Mouse (Mus musculus) right cerebral cortex, adult 2 months (tissue): ENCODE data around the gene Spred1.
A peak's percentile ranks its signal among the peaks of the same experiment; 100 is the strongest.

ENCODE experiments used
- DNase-seq, 2 experiments: peaks; one replicate each; pipeline ENCODE4 v3.0.0; 2021 to 2022; ENCODE audit warnings: low spot score in 2 of 2

Gene Spred1

DNA sequence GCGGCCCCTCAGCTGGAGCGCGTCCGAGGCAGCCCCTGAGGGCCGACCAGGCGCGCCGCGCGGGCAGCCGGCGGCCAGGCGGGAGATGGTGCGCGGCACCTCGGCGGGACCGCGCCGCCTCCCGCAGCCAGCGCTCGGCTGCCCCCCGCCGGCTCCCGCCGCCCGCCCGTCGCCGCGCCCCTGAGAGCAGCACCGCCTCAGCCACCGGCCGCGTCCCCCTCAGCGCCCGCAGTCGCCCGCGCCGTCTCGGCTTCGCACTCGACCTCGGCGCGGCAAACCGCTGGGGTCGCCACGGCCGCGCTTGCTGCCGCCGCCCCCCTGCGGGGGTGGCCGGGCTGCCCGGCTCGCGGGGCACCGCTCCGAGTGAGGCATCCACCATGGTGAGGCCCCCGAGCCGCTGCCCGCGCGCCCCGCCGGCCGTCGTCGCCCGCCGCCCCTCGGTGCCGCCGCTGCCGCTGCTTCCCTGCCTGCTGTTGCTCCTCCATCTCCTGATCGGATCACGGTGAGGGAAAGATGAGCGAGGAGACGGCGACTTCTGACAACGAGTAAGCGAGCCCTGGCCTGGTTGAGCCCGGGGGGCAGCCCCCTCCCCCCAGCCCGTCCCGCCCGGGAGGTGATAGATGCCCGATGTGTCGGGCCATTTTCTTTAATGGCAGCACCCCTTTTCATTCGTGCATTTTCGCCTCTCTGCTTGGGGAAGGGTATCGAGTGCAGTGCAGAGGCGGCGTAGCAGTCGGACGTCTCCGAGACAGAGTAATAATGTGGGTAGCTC lies at the start of gene Spred1:
Spred1 (plus strand) TSS at position 163 of the 772 bp plus-strand sequence.
- peak; percentile 26 to 27 for DNase-seq

DNA sequence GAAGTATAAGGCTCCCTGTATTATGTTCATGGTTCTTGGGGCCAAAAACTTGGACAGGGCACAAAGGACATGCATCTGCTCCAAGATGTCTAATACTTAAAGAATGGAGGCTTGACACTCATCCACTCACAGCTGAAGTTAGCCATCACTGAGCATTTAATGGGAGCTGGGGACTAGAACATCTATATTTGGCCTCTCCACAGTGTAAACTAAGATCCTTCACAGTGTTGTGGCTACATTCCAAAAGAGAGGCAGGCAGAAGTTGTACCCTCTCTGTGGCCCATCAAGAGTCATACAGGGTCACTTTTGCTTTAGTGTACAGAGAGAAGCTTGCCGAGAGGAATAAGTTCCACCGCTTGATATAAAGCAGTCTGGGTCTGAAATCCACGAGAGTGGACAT lies 49.6 kb upstream of the Spred1 start:
- DNase-seq, result no peak

DNA sequence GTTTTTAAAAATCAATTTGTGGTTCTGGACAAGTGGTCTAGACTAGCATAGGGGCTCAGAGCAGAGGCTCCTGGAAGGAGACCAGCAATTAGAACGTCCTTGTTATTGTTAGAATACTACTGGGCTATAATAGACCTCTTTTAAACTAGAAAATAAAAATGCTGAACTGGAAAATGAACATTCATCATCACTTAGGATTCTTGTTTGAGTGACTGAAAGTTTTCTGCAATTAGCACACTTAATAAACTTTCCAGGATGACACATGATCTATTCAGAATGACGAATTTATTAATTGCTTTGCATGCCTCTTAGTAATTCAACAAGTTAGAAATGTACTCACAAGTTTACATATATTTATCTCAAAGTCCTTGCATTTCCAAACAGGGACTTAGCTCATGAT lies 42.5 kb upstream of the Spred1 start:
- DNase-seq, result no peak

DNA sequence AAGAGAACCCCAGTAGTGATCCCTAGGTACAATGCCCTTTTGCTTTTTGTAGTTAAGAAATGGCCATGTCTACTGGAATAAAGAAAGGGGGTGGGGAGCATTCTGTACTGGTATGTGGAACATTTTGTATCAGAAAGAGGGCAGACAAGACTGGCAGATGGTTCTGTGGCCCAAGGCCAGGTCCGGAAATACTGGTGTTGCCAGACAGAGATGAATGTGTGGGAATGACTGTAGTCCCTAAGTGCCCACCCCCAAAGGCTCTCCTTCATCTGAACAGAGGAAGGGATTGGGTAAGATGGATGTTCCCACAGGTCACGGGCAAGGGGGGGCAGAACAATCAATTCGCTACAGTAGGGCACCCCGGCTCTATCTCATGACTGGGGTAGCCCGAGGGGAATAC lies 41.6 kb upstream of the Spred1 start:
- DNase-seq, result no peak

DNA sequence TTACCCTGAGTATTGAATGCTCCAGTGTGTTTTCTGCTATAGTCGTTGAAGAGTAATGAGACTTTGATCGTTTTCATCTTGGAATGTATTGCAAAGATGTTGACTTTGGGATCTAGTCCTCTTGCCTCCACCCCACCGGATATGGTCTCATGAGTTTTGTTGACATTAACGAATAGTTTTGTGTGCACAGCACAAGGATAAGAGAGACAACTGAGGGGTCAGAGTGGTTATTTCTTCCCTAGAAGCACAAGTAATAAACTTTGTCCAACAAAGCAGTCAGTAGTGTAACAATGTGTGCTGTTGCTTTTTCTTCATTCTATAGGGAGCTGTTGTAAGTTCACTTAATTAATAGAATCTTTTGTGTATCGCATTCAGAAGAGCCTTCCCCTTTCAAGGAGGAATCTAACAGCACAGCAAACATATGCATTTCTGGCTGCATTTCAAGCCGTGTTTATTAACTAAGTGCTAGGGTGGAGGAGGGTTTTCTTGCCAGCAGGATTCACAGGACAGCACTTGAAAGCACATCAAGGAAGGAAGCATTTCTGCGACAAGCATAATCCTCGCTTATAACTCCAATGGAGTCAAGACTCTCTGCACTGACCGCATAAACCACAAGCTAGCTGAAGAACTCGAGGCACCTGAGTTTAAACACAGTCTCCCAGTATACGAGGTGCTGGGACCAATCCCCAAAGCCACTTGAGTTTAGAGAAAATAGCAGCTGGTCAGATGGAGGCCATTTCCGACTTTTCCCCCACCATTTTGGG lies 35.0 kb upstream of the Spred1 start:
- no peak for DNase-seq

DNA sequence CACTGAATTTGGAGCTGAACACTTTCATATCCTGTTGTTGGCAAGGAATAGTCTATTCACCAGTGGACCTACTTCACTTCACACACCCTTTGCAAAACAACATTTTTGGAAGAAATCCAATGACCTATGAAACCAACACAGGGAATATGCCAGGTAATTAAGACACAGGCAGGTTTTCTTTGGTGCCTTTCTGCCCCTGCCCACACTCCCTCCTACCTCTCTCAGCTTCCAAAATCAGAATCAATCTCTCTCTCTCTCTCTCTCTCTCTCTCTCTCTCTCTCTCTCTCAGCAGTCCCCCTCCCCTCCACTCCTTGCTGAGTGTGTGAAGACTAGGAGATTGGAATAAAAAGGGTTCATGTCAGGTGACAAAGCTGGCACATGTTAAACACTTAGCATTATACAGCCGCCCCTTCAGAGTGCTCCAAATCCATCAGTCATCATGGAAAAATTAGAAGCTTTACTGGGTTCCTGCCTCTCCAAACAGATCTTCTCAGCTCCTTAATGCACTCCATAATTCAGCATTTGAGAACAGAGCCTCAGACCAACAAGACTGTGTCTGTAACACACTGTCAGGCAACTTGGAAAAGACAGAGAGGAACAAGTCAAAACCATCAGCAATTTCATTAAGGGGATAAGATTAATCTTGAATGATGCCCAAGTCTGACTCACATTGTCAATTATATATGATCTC lies 34.3 kb upstream of the Spred1 start:
- no peak for DNase-seq

DNA sequence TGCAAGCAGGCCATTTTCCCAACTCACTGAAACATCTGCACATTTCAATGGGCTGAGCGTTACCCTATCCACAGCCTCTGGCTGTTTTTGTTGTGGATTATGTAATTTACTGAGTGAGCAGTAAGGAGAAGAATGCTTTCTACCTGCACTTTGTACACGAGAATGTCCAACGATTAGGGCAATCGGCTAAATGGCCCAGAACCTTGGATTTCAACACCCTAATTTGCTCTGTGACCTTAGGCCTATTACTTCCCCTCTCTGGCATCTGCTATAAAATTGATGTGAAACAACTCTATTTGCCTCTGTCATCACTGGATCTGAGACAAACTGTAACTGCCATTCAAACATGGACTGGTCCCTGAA lies 33.7 kb upstream of the Spred1 start:
- DNase-seq, result no peak

DNA sequence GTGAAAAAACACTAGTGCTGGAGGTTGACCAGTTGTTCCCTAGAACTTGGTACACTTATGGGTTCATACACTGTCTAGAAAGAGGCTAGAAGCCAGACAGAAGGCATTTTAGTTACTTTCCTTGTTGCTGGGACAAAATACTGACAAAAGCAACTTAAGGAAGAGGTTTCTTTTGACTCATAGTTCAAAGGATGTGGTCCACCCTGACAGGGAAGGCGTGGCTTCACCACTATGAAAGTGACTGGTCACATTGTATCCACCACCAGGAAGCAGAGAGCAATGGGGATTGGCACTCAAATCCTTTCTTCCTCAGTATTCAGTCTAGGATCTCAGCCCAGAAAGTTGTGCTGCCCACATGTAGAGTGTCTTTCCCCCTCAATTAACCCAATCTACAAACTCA lies 31.7 kb upstream of the Spred1 start:
- no peak for DNase-seq

DNA sequence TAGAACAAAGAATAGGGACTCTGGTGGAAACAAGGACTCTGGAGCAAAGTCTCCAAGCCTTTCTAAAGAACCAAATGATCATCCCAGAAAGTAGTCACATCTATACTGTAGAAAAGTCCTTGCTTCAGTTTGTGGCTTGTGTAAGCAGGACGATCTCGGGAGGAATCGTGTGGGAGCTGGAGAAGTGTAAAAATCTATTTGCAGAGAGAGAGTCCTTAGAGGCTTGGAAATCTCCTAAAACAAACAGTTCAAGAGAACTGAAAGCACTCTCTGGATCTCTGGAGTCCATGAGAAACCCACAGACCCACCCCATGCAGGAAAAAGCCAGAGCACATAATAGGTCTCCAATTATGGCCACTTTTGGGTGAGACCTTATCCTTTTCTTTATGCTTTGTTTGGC lies 31.1 kb upstream of the Spred1 start:
- DNase-seq, result no peak

DNA sequence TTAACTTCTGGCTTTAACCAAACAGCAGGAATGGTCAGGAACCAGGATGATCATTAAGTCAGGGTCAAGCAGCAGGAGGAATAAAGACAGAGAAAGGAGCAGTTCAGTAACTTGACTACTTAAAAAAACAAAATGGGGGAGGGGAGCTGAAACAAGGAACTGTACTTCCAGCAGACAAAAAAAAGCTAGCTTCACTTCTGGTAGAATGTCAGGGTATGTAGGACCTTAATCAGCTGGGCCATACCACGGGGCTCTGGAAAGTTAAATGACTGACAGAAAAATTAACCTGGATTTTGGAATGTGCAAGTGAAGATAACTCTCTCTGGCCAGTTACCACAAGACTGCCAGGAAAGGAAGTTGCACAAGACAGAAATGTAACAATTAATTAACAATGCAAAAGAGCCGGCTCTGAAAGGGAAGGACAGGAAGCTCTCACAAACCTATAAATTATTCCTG lies 28.2 kb upstream of the Spred1 start:
- DNase-seq, result no peak

DNA sequence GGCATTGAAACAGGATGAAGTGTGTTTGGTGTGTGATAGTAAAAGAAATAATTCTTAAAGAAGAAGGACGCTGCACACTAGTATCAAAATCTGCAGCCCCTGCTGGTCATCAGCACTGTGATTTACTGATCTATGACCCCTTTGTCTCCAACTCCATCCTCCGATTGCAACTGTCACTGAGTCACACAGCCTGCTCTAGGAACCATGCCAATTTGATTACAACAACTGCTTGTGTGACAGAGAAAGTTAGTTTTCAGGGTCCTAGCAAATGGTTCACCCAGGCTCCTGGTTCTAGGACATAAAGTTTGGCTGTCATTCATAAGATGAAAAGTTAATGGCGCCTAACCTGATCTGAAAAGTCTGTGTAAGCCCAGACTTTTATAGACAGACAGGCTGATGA lies 25.7 kb upstream of the Spred1 start:
- no peak for DNase-seq

DNA sequence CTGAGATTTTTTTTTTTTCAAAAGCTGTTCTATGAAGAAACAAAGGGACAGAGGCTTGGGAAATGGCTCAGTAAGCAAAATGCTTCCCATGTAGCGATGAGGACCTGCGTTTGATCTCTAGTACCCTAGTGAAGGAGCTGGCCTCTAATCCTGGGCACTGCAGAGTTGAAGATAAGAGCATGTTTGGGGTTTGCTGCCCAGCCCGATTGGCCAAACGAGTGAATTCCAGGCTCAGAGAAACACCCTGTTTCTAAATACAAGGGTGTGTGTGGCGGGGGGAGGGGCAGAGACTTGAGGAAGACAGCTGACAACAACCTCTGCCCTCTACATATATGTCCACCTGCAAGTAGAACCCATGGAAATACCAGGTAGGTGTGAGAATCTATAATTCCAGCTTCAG lies 23.9 kb upstream of the Spred1 start:
- no peak for DNase-seq

DNA sequence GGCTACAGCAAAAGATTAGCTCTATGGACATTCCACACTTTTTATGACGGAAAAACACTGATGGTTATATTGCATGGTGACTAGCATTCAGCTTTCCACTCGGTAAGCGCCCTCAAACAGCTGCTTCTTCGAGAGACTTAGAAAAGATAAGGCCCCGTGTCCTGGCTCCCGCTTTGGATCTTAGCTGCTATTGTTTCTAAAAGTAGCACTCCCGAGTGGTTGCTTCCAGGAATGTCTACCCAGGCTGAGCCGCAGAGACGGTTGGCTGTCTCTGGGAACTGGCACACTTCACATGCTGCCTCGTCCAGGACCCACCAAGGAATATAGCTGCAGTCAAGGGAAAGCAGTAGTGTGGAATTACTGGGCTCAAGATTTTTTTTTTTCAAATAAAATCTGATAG lies 21.9 kb upstream of the Spred1 start:
- DNase-seq, result no peak

DNA sequence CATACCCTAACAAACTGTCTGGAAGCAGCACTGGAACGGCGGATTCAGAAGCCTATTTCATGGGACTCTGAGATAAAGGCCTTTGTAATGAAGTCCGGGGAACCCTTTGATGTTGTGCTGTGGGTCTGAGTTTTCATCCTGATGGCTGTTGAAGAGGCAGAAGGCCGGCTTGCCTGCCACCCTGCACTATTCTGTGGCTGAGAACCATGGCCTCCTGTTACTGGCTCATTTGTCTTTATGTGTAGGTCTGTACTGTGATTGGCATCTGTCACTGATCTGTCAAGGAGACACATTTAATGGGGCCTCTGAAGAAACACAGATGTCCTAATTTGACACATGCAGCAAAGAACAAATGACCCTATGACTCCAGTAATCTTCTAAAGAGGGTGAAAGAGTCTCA lies 17.7 kb upstream of the Spred1 start:
- DNase-seq, result no peak

DNA sequence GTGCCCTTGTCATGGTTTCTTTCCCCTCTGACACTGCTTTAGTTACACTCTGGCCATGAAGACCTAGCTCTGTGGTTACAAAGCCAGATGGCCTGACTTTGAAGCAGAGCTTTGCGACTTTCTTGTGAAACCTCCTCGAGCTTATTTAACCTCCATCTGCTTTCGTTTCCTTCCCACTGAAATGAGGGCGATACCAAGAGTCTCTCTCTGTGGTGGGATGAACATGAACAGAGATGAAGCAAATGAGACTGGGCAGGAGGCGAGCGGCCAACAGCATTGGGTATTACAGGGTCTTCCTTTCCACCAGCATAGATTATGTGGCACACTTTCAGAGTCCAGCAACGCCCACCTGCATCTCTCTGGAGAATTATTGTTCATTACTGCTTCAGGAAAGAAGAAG lies 15.8 kb upstream of the Spred1 start:
- DNase-seq, result no peak

DNA sequence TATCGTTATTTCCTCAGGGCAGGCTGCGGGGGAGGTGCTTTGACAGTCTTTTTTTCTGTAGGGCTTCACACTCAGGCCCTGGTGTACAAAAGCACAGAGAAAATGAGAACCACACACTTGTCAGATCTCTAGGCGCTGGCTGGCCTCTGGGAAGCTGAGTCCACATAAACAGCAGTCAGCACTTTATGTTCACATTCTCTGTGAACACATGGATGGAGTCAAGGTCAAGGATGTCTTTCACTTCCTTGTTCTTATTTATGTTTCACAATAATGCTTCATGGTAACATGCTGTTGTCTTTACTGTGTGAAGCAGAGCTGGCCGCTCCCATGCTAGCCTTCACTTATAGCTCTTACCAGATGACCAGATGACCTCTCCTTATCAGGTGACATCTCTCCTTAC lies 13.1 kb upstream of the Spred1 start:
- DNase-seq, result no peak

DNA sequence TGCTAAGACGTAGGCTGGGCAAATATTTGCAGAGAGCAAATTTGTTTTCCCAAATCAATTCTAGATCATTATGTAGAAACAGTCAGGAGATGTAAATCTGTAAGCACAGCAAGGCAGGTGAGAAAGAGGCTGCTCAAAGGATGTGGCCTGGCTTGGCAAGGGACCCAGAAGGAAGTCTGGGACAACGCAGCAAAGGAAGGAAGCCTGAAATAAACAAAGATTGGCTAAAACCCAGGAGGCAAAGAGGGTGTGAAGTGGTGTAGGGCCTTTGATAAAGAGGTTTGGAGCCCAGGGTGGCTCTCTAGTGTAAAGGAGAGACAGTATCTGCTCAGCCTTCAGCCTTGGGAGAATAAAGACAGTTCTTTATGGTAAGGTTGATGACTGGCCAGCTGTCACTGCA lies 11.9 kb upstream of the Spred1 start:
- no peak for DNase-seq

DNA sequence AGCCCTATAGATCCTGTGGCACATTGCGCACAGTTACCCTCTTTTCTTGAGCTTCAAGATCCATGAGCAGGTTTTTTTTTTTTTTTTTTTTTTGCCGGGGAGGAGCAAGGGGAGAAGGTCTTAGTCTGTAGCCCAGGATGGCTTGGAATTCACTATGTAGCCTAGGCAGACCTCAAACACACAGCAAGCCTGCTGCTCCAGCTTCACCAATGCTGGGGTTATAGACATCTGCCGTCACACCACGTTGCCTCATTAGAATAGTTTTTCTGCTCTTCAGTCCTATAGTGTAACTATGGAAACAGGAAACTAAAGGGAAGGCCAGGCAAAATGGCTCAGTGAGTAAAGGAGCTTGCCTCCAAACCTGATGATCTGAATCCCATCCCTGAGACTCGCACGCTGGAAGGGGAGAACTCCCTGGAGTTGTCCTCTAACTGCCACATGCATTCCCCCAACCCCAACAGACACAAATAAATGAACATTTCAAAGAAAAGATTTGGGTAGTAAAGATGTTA lies 10.8 kb upstream of the Spred1 start:
- DNase-seq, result no peak

DNA sequence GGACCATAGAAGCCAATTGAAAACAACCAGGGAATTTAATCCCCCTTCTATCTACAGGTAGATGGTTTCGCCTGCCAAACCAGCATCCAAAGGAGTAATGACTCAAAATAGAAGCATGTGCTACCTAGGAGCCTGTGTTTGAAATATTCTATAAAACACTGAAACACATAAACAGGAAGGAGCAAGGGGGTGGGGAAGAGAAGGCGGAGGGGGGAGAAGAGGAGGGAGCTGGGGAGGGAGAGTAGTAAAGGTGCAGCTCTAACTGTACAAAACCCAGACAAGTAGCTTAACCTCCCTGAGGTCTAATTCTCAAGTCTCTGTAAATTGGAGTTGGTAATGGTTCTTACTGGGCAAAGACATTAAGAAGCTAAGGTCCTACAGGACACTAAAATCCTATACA lies 7.9 kb upstream of the Spred1 start:
- DNase-seq, result no peak

DNA sequence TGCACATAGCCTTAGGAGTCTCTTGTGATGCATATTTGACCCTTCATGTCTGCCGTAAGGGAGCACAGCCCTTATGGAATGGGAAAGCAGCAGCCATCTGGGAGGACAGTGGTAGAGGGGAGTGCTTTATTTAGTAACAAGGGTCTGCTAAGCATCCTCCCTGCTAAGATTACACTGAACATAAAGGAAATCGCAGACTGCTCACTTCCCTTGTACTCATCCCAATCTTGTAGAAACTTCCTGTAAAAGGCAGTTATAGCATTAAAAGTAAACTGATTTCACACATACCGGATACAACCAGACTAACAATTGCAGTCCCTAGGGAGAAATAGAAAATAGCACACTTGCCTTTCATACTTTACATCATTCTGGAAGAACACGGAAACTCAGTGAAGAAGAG lies 7.4 kb upstream of the Spred1 start:
- no peak for DNase-seq

DNA sequence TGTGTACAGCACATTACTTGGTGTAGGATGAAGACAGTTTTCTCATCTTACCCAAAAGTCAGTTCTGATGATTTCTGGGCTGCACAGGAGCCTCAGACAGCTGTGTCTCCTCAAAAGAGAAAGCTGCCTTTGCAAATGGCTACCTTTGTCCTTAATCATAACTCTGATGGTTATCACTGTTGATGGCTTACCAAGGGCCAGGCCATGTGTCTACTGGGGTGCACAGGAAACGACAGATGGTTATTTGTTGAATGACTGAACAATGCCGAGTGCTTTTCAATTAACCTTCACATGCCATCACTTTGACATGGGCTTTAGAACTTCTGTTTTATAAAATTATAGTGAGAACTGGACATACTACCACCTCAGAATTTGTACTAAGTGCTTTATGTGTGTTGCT lies 2.7 kb upstream of the Spred1 start:
- DNase-seq, result no peak
